Mouse (Mus musculus): ENCODE data around the gene Clec1b.

The Clec1b gene

DNA sequence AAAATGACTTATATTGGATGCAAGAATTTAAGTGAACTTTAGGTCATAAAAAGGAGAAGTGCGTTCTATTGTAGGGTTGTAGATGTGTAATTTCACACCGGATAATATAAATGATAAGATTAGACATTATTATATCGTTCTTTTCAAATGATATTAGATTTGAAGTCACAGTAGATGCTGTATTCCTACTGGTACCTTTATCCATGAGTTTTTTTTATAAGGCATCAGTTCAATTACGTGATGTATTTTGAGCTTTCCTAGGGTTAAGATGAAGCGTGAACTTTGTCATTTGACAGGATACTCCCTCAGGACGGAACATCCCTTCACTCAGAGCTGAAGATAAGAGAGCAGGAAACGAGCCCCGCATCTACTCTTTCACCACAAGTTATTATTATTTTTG, at the start of gene Clec1b:
TSS of gene Clec1b (plus strand) at position 301 of the 400 bp plus-strand sequence.
- no peak for DNase-seq (ENCODE audit: low spot score in 2 of 2)

DNA sequence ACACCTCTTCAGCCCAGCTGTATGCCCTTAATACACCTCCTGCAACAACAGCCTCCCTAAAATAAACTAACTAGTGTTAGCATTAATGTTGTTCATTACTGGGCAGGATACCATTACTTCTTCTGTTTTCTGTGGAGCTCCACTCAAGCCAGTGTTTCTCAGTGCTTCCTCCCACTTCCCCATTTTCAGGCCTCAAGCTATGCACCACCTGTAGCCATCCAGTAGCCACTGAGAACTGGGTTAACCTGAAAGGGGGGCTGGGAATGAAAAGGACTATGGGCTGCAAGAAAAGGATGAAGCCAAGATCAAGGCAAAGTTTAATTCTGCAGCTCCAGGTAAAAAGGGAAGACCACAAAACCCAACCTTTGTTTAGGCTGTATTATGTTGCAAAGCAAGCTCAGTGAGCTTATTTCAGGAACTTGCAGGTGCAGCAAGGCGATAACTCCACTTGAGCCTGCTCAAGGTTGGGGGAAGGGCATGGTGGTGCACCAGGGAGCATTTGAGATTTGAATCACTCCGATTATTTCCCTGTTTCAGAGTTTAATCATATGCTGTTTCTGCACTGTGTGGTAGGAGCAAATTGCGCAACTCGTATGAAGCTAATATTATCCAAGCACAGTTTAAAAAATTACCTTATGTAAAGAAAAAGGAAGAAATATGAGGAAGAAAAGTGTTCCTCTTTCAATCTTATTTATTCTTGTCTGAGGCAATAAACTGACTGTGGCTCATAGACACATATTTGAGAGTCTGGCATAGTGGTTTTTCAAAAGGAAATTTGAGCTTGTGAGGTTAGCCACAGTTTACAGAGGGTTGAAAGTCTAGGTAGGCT, 47.4 kb upstream of the Clec1b start:
- no peak for DNase-seq (ENCODE audit: low spot score in 2 of 2)

DNA sequence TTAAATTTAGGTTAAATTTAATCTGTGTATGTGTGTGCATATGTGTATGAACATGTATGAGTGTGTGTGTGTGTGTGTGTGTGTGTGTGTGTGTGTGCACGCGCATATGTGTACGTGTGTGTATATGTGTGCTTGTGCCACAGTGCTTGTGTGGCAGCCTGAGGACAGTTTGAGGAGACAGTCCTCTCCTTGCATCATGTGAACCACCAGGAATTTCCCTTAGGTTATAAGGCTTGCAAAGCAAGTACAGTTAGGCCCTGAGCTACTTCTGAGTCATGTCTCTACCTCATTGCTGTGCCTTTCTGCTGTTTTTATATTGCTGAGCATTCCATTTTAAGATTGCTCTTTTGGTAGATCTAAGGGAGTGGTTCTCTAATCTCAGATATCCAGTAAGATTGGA, 46.0 kb upstream of the Clec1b start:
- DNase-seq (ENCODE audit: low spot score in 2 of 2), result no peak

DNA sequence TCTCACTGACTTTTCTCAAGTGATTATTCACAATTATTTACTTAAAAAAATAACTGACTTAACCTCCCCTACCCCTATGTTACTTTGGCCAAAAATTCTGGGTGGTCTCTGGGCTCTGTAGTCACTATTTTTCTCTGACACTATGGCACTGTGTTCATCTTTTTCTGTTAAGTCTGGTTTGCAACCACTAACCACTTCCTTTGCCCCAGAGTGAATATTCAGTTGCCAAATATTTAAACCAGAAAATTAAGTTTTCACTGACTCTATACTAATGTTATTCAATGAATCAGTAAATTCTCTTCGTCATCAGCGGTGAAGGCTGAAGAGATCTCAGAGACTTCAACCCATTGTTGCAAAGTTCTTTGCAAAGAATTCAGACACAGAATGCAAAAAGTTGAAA, 41.3 kb upstream of the Clec1b start:
- no peak for DNase-seq (ENCODE audit: low spot score in 2 of 2)

DNA sequence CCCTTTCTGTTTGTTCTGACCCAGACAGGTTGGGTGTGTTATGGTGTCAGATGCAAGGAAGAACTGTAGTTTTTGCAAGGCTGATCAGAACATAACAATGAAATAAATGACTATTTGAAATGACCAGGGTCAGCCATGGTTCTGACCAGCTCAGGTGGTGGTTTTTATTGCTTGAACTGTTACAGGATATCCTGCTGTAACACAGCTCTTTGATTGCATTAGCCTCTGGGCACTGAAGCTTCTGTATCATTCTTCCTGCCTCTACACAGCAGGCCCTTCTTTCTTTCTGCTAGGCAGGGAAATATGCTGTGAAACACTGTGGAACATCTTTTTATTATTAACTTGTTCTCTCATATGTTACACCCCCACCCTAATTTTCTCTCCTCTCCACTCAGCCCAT, 40.7 kb upstream of the Clec1b start:
- DNase-seq (ENCODE audit: low spot score in 2 of 2), result no peak

DNA sequence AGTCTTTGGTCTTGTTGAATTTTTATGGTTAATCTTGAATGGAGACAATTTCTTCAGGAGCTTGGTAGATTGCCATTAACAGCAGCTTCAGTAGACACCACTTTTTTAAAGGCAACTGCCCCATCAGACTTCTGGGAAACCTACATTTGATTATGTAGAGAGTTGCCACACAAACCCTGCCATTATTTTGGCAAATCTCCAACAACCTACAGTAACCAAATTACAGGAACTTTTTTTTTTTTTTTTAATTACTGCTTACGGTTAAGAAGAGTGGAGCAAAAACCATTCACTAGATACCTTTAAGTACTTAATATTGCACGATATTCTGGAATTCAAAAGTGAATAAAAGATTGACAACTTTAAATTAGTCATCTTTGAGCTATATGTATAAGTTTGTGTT, 37.6 kb upstream of the Clec1b start:
- DNase-seq (ENCODE audit: low spot score in 2 of 2), result no peak

DNA sequence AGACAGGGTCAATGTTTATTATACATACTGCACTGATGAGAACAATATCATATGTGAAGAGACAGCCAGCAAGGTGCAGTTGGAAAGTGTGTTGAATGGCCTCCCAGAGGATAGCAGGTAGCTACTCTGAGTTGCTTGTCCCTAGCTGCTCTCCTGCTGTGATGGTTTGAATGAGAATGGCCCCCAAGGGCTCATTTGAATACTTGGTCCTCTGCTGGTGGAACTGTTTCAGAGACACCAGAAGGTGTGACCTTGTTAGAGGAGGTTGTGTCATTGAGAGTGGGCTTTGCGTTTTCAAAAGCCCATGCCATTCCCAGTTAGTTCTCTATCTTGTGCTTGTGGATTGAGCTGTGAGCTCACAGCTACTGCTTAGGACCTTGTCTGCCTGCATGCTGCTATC, 33.2 kb upstream of the Clec1b start:
- DNase-seq (ENCODE audit: low spot score in 2 of 2), result no peak

DNA sequence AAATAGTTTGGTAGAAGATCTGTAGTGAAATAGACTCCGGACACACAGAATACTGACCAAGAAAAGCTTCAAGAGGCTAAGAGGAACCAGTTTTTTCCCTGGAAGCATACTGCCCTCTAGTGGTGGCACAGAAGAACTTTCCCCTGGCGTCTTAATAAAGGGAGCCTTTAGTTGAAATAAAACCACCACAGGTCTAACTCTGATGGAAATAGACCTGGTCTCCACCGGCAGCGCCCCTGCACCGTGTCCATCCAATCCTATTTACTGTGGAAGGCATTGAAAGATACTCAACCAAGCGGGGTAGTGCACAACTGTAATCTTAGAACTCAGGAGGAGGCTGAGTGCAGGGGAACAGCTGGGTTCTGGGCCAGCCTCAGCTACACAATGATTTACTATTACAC, 31.1 kb upstream of the Clec1b start:
- no peak for DNase-seq (ENCODE audit: low spot score in 2 of 2)

DNA sequence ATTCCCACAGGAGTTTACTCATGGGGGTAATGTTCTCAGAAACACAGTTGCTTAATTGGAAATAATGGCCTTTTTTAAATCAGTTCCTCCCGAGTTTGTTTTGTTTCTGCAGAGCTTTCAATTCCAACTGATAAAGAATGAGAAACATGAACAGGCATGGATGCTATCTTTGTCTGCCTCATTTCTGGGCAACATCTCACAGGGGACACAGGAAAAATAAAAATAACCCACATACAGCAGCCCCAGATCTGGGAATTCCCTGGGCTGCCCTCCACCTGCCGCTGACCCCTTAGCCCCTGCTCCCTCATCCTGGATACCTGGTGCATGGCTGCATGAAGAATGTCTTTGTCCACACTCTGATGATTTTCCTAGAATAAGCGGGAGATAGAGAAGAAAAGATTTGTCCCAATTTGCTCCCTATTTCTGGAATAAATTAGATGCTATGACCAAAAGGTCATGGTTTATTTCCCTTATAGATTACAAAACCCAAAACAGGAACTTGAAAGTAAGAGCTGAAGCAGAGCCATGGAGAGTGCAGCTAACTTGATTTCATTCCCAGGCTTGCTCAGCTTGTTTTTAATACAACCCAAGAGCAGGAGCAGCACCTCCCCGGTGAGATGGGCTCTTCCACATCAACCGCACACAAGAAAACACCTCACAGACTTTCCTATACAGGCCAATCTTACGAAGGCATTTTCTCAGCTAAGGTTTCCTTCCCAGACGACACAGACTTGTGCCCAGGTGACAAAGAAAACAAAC, 27.5 kb upstream of the Clec1b start:
- DNase-seq (ENCODE audit: low spot score in 2 of 2), result no peak

DNA sequence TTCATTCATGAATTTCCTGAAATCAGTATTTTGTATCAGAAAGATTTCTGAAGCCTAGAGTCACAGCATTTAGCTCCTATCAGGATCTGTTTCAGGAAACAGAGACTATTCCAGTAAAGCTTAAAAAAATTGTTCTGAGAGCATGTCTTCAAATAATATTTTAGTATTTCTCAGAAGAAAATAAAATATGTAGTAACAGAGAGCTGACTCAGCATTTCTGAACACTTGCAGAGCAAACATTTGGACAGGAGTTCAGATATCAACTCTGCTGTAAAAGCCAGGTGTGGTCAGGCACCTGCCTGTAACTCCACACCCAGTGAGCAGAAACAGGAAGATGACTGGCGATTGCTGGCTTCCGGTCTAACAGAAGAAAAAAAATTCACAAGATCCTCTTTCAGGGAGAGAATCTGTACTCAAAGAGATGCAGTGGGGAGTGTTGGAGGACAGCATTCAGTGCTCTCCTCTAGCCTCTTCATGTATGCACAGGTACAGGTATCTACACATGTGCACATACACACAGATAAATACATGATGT, 22.1 kb upstream of the Clec1b start:
- DNase-seq (ENCODE audit: low spot score in 2 of 2), result no peak

DNA sequence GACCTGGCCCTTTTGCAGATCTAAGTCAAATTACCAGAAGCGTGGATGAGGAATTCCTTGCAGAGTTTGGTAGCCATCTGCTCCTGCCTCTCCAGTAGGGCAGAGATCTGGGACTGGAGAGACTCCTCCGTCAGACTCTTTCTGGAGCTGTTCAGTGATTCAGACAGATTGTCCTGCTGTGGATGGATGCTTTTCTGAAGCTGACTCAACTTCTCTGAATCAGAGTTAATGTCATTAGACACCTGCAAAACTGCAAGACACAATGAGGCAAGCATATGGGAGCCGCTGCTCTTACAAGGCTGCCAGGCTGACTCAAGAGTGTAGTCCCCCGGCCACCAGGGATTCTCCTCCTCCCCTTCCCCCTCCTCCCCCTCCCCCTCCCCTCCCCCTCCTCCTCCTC, 16.6 kb upstream of the Clec1b start:
- no peak for DNase-seq (ENCODE audit: low spot score in 2 of 2)

DNA sequence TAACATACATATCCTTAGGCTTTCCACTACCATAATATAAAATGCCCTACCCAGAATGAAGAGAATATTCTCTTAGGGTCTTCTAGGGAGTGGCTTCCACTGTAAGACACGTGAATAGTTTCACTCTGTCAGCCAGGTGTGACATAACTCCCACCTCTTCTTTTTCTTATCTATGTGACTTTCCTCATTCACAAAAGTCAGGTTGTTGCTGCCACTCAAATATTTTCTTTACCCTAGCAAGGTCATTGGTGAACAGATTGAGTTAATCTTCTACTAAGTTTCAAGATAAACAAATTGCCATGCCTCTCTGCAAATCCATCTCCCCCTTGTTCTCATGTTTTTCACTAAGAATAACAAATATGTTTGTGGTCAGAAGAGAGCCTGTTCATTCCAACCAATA, 15.4 kb upstream of the Clec1b start:
- no peak for DNase-seq (ENCODE audit: low spot score in 2 of 2)

DNA sequence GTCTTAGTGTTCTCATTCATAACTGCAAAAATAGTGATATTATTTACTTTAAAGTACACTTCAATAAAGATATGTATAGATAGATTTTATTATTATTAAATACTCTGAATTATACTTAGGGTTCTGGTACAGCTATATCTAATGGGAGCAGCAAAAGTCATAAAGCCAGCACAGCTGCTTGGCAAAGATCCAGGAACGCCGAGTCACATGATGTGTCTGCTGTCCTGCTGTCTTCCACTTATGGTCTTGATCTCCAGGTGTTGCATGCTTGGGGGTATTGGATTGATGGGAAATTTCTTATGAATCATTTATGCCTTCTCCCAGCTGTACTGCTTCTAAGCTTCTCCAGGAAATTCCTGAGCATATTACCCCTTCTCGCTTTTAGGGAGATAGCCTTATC, 13.6 kb upstream of the Clec1b start:
- DNase-seq (ENCODE audit: low spot score in 2 of 2), result no peak

DNA sequence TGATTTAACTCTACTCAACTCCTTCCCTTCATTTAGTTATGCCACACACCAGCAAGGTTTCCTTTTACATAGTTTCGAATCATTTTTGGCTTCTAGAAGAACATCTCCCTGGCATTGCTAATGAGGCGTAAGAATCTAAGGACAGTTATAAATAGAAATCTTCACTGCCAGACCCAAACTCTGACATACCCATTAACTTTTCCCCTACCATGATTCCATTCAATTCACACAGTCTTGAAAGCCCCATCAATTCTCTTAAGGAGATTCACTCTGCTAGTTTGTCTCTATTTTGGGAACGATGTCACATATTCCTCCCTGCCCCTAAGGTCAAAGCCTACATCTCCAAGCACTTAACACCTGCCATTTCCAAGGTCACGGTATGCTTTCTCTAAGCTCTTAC, 12.1 kb upstream of the Clec1b start:
- no peak for DNase-seq (ENCODE audit: low spot score in 2 of 2)

DNA sequence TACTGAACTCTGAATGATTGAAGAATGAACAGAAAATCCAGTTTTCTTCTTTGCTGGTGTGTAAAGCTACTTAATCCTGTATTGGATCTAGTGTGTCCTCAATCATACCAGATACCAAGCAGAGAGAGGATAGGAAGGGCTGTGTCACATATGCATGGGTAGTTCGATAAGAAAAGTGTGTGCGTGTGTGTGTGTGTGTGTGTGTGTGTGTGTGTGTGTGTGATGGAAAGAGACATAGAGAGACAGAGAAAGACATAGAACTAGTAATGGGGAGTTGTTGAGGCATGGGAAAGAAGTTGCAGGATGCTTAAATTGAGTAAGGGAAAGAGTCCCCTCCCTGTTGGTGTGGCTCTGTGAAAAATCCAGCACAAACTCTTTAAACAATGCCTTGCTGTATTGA, 11.3 kb upstream of the Clec1b start, which contains the start of gene Clec12b:
TSS of gene Clec12b (minus strand) at position 101 of the 400 bp plus-strand sequence.
- DNase-seq (ENCODE audit: low spot score in 2 of 2), result no peak

DNA sequence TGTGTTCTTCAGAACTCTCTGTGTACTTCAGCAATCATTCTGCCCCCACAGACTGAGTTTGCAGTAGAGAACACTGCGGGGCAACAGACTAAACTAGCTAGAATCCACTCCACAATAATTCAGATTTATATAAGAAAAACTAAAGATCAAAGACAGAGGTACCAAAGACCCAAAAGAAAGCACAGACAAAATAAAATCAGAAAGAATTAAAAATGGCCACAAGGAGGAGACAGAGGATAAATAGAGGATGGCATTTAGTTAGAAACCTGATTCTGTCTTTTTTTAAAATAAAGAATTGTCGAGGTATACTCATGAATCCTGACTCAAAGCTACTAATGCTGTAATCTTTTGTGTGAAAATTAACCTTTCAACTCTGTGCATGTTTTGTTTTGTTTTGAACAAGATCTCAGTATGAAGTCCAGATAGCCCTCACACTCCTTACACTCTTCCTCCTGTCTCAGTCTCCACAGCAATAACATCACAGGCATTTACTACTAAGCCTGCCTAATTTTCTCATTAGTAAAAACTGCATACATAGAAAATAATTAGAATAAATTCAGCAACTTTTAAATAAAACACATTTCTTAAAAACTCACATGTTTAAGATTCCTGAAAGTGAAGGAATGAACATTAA, 3.9 kb upstream of the Clec1b start:
- no peak for DNase-seq (ENCODE audit: low spot score in 2 of 2)

DNA sequence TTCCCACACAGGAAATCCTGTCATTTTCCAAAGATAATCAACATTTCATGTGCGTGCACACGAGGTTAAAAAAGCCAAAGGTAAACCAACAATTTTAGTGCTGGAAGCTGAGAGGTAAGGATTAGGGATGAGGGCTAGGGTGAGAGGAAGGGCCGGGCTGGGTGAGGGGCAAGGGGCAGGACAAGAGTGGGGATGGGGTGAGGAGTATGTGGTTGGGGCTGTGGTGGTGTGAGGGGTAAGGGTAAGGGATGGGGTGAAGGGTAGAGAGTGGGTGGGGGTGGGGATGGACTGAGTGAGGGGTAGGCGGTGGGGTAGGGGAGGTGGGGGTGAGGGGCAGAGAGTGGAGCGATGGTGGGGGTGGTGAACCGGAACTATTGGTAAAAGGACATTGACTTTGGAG, 3.4 kb upstream of the Clec1b start:
- no peak for DNase-seq (ENCODE audit: low spot score in 2 of 2)

DNA sequence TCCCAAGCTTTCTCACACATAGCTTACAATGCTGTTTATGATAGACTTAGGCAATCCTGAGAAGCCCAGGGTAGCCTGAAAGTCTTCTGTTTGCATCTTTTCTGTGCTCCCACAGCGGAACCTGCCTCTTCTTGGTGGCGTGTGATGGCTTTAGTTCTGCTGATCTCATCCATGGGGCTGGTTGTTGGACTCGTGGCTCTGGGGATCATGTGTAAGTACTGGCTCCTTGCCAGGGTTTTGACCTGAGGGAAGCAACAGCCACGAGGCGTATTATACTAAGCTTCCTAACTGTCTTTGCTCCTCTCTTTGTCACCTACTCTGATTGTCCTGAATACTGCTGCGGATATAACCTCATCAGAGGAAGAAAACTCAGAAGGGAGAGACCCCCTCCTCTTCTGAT, 2.8 kb downstream of the Clec1b start:
- no peak for DNase-seq (ENCODE audit: low spot score in 2 of 2)

DNA sequence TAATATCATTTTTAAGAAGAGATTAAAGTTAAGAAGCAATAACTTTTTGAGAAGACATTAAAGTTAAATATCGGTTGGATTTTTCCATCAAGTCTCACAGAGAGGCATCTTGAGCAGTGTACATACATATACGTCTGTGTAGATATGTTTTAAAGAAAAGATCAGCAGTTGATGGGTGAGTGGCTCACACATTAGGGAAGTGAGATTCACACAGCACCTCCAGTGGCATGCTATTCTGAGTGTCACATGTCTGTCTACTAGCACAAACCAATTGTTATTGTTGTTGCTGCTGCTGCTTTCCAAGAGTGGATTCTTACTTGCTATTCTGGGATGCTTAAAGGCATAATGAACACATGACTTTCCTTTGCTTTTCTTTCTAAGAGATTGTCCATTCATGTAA, 5.3 kb downstream of the Clec1b start:
- no peak for DNase-seq (ENCODE audit: low spot score in 2 of 2)

DNA sequence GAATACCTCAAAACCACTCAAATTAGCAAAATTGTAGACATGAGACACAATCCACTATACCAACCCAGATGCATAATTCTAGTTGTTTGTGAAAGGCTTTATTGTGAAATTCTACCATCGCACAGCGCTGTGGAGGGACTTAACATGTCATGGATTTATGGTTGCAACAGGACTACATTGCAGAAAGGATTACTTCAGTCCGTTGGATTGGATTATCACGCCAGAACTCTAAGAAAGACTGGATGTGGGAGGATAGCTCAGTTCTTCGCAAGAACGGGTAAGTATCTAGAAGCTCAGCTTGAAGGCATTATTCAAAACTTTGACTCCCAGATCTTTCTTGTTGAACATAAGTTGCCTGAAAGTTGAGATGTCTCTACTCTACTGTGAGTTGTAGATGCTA, 6.3 kb downstream of the Clec1b start:
- no peak for DNase-seq (ENCODE audit: low spot score in 2 of 2)

DNA sequence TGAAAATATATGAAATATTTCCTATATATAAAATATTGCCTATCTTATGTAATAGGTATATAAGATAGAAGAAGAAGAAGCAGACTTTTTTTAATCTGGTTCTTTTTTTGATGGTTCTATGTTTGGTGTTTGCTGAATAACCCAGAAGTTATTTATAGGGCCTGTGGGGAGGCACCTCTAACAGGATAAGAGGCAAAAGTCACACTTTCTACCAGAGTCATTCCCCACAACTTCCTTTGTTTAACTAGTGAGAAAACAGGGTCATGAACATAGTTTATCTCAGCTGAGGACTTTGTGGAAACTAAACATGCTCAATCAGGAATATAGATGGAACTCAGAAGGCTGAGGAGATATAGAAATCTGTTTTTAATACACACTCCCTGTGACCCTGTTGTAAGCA, 8.9 kb downstream of the Clec1b start:
- no peak for DNase-seq (ENCODE audit: low spot score in 2 of 2)

DNA sequence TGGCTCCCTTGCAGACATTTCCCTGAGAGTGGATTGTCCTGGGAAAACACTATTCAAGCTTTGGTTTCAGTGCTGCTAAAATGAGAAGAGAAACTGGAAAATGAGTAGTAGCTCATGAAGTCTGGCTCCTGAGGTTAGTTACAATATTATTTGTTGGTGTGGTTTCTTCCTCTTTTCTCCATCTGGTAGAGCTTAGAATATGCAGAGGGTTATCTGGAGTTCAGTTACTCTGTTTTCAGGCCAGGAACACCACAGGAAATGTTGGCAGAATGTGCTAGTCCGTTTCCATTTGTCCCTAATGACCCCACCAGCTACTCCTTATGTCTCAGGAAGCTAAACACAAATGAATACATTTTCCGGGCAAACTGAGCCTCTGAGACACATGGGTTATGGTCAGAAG, 10.2 kb downstream of the Clec1b start:
- DNase-seq (ENCODE audit: low spot score in 2 of 2), result no peak

DNA sequence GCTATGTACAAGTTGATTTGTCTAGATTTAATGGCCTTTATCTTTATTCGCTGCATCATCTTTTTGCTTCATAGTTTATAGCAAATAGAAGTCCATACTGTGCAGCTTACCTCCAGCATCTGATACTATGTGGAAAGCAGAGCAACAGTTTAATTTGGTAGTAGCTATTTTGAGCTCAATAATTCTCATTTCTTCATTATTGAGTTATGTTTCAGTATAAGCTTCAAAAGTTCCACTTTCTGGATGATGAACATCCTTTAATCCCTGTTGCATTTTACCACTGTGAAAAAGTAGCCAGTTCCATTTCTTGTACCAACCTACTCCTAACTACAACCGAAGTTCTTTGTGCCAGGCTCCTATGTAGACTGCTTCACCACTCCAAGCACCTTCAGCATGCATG, 11.5 kb downstream of the Clec1b start, which contains the start of gene Clec9a:
TSS of gene Clec9a (plus strand) at position 301 of the 400 bp plus-strand sequence.
- DNase-seq (ENCODE audit: low spot score in 2 of 2), result no peak

Measured in urinary bladder, postnatal 4 days (tissue).